Mouse (Mus musculus) C2C12 (cell line): ENCODE data around the gene Snrnp27.

ENCODE experiments used
- CTCF ChIP-seq: IDR thresholded peaks from one replicate; pipeline ENCODE4 v1.5.1; 2011; ENCODE audit not compliant: control insufficient read depth, insufficient read depth, insufficient read length
- MAX ChIP-seq: IDR thresholded peaks from one replicate; pipeline ENCODE4 v1.6.1; 2011; ENCODE audit warnings: mild to moderate bottlenecking, control low read depth

DNA sequence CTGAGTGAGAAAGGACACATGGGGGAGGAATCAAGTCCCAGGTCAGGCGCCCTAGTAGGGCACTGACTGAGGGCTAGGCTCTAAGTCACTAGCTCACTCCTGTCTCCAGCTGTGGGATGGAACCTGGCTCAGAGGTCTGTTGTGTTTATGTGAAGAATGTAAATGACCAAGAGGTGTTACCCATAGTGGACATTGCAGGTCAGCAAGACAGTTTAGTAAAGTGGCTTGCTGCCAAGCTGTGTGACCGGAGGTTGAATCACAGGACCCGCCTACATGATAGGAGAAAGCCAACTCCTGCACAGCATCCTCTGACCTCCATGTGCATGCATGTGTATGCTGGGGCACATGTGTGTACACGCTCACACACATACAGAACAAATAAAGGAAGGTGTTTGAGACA is 38.8 kb downstream of the Snrnp27 start:
- TF ChIP-seq CTCF = no peak
- no peak for TF ChIP-seq MAX
